Comparison of ENCODE assay signal across 8 mouse cellular contexts in the genomic region with DNA sequence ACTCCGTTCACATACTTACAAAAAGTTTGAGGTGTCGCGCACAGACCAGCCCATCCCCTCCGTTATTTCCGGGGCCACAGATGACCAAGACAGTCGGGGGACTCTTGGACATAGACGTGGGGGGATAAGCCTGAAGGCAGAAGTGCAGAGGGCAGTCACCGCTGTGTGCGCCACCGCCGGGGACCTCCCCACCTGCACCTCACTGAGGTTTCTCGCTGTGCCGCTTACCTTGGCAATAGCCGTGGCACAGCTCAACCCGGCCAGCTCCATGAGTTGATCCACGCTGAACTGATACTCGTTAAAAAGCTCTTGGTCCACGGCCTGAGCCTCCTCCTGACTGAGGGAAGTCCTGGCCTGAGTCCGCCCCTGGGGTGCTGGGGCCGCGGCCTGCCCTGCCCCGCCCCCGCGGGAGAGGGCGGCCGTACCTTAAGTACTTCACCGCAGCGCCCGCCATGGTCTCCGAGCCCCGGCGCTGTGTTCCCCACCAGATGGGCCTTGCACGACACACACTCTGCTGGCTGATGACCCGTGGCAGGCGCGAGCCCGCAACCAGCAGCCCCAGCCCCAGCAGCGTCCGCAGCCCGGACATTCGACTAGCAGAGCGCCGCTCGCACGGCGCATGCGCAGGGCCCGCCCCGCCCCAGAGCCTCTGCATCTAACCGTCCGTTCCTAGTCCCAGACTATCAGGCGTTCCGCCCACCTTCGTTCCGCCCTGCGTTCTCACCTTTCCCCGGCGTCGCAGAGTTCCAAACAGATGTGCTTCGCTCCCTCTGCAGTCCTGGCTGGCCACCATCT. TPM values are rescaled to one million over a fixed set of nuclear protein-coding genes. Genes with fewer than 3 reads are reported as not detected.
A peak's percentile ranks its signal among the peaks of the same experiment; 100 is the strongest.
DNase-seq lines count a peak whose midpoint lies in the region; ATAC-seq lines count a peak whose summit lies in the region.

TSS of gene Naxe (minus strand) at position 594 of the 795 bp plus-strand sequence.

- peak; percentile 92 for ATAC-seq in CD4-positive, CD25-positive, alpha-beta regulatory T cell, adult 4 months
- peak; percentile 85 for ATAC-seq in heart, embryonic 14.5 days (ENCODE audit: insufficient number of reproducible peaks, insufficient read depth, low FRiP score, low read depth)
- peak; percentile 94 for ATAC-seq in liver, embryonic 13.5 days (ENCODE audit: low read depth)
- ATAC-seq in stomach, embryonic 16.5 days (ENCODE audit: insufficient read depth, low FRiP score), result peak; percentile 94

- peak within 1 kb of the TSS; percentile 94 for H3K4me2 ChIP-seq in heart, embryonic 14.5 days (ENCODE audit: low read length)
- peak within 1 kb of the TSS; percentile 94 for H3K4me2 ChIP-seq in liver, embryonic 13.5 days
- H3K4me2 ChIP-seq in stomach, embryonic 16.5 days (ENCODE audit: low read depth, low read length), result peak within 1 kb of the TSS; percentile 82

- H3K9me3 ChIP-seq in heart, embryonic 14.5 days (ENCODE audit: control insufficient read depth, low read length), result no peaks in the 10 kb centered on the region
- H3K9me3 ChIP-seq in liver, embryonic 13.5 days (replicated peaks), result no peaks in the 10 kb centered on the region
- no peaks in the 10 kb centered on the region for H3K9me3 ChIP-seq in stomach, embryonic 16.5 days (replicated peaks; ENCODE audit: control insufficient read depth, low read length)

- peaks cover 3 to 8% of the 10 kb centered on the region in 2 experiments; a peak in 2 of 4 replicates for H3K4me1 ChIP-seq in heart, embryonic 14.5 days (ENCODE audit: control insufficient read depth in 2 of 2, insufficient read depth in 2 of 2, low read length in 2 of 2)
- H3K4me1 ChIP-seq in liver, embryonic 13.5 days (replicated peaks), result peaks cover 19% of the 10 kb centered on the region
- peaks cover 8% of the 10 kb centered on the region for H3K4me1 ChIP-seq in stomach, embryonic 16.5 days (ENCODE audit: control insufficient read depth, insufficient read depth, low read length)

- H3K27me3 ChIP-seq in heart, embryonic 14.5 days (ENCODE audit: control insufficient read depth, insufficient read depth, low read length), result no peaks in the 10 kb centered on the region
- no peaks in the 10 kb centered on the region for H3K27me3 ChIP-seq in liver, embryonic 13.5 days
- H3K27me3 ChIP-seq in stomach, embryonic 16.5 days (ENCODE audit: control insufficient read depth, insufficient read depth, low read length), result no peaks in the 10 kb centered on the region

- H3K9ac ChIP-seq in heart, embryonic 14.5 days (ENCODE audit: low read length), result peak within 1 kb of the TSS; percentile 91
- peak within 1 kb of the TSS; percentile 83 for H3K9ac ChIP-seq in liver, embryonic 13.5 days
- H3K9ac ChIP-seq in stomach, embryonic 16.5 days (ENCODE audit: low read length), result peak within 1 kb of the TSS; percentile 81

- H3K4me3 ChIP-seq in heart, embryonic 14.5 days (ENCODE audit: control insufficient read depth in 1 of 2, insufficient read depth in 1 of 2, low read depth in 1 of 2, low read length in 2 of 2), result peak within 1 kb of the TSS; percentile 88 to 94
- H3K4me3 ChIP-seq in liver, embryonic 13.5 days (replicated peaks), result peak within 1 kb of the TSS; percentile 83
- H3K4me3 ChIP-seq in stomach, embryonic 16.5 days (replicated peaks; ENCODE audit: low read length), result peak within 1 kb of the TSS; percentile 56

- DNase-seq in c-Kit-negative CD71-positive TER-119-positive erythroid progenitor cells, embryonic 14.5 days (ENCODE audit: low read depth, low spot score), result peak; percentile 77
- peak; percentile 66 for DNase-seq in fibroblast of lung, adult 2 months (ENCODE audit: low read depth)
- DNase-seq in kidney, postnatal 14 days, result peak; percentile 92
- DNase-seq in liver, embryonic 13.5 days, result peak; percentile 90
- DNase-seq in neural tube, embryonic 10.5 days (ENCODE audit: extremely low spot score, low spot score), result peak; percentile 92

- WGBS in heart, embryonic 14.5 days, result under 1% methylated on average over 60 of the region's 60 CpGs
- WGBS in liver, embryonic 13.5 days (ENCODE audit: insufficient replicate concordance), result under 1% methylated on average over 60 of the region's 60 CpGs
- under 1% methylated on average over 60 of the region's 60 CpGs for WGBS in stomach, embryonic 16.5 days

- H3K36me3 ChIP-seq in heart, embryonic 14.5 days (ENCODE audit: control insufficient read depth, insufficient read depth, low read length), result peaks cover 40% of the 10 kb centered on the region
- H3K36me3 ChIP-seq in liver, embryonic 13.5 days, result peaks cover 36% of the 10 kb centered on the region
- 0 out of 2 replicates have a peak, but pooled peaks cover 3% of the 10 kb centered on the region for H3K36me3 ChIP-seq in stomach, embryonic 16.5 days (ENCODE audit: control insufficient read depth, insufficient read depth, low read length)

- H3K27ac ChIP-seq in heart, embryonic 14.5 days (replicated peaks in 1 of 2; ENCODE audit: control insufficient read depth in 1 of 2, insufficient read depth in 1 of 2, low read depth in 2 of 2, low read length in 2 of 2), result peak within 1 kb of the TSS; percentile 47 to 72; a peak in 2 of 4 replicates
- peak within 1 kb of the TSS; percentile 58; the same call in 1 of the 2 replicates for H3K27ac ChIP-seq in liver, embryonic 13.5 days
- no peak within 1 kb of the TSS for H3K27ac ChIP-seq in stomach, embryonic 16.5 days (ENCODE audit: low read length)

RNA-seq across cellular contexts. Expression of gene Naxe, which starts in this region (rescaled TPM):
- 10 to 100 TPM; 67.4 to 72.4 TPM for polyA plus RNA-seq in CD4-positive, CD25-positive, alpha-beta regulatory T cell, adult 4 months (2017; shearing (Covaris generic))
- polyA plus RNA-seq in heart, embryonic 14.5 days (2014; fragmentation: Nextera tagmentation; extraction: Ambion mirVana), result 161 and 168 TPM in 2 replicates
- polyA plus RNA-seq in liver, embryonic 13.5 days (2015; fragmentation: Nextera tagmentation; extraction: Ambion mirVana), result 63.8 and 66.9 TPM in 2 replicates
- 166 and 173 TPM in 2 replicates for polyA plus RNA-seq in stomach, embryonic 16.5 days (2015; fragmentation: Nextera tagmentation; extraction: Ambion mirVana)
